Mouse (Mus musculus): ENCODE data around the gene Egln3.

- TF ChIP-seq MEF2A (IDR thresholded peaks at IDR 0.05; ENCODE audit: borderline replicate concordance, low read depth, low read length) (no peak), TBP (conservative IDR thresholded peaks at IDR 0.05; ENCODE audit: low read depth, low read length) (no peak)
Measured at GRCm38 (mm10) chr12:54197849-54198248, 5.8 kb downstream of the Egln3 start.
